Mouse (Mus musculus) cerebellum, adult 8-10 months (tissue): ENCODE data around the gene Zfp984.
"Not testable (repeated sequence)": the region's sequence is repeated elsewhere in the genome, so short reads cannot be mapped to it uniquely, and the experiment has no call there.

Source experiments
- DNase-seq: peaks from one replicate; pipeline ENCODE4 v3.0.0; 2022

Gene Zfp984

DNA sequence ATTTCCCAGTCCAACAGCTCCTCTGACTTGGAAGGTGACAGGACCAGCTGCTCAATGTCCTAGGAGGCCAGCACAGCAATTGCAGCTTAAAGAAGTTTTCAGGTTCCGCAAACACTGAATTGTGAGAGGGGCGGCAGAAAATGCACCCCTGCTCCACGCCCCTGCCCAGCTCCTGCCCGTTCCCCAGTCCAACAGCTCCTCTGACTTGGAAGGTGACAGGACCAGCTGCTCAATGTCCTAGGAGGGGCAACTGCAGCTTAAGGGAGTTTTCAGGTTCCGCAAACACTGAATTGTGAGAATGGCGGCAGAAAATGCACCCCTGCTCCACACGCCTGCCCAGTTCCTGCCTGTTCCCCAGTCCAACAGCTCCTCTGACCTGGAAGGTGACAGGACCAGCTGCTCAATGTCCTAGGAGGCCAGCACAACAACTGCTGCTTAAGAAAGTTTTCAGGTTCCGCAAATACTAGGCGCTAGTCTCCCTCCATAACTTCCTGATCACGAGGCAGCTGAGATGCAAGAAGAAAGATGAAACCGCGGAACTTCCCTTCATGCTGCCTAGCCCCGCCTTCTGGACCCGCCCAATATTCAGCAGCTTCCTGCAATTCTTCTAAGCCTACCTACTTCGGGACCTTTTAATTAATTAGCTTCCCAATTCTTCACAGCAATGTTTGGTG lies at the start of gene Zfp984:
TSS of gene Zfp984 (minus strand) at position 497 of the 674 bp plus-strand sequence.
- DNase-seq = not testable (repeated sequence)

DNA sequence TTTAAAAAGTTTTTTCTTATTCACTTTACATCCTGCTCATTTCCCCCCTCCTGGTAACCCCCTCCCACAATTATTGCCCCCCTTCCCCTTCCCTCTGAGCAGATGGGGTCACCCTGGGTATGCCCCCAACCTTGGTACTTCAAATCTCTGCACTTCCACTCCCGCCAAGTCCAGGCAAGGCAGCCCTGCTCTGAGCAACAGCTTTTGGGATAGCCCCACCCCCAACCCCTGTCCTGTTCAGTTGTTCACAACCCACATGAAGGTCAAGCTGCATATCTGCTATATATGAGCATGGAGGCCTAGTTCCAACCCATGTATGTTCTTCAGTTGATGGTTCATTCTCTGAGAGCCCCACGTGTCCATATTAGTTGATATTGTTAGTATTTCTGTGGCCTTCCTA lies 41.2 kb upstream of the Zfp984 start:
- DNase-seq = no peak

DNA sequence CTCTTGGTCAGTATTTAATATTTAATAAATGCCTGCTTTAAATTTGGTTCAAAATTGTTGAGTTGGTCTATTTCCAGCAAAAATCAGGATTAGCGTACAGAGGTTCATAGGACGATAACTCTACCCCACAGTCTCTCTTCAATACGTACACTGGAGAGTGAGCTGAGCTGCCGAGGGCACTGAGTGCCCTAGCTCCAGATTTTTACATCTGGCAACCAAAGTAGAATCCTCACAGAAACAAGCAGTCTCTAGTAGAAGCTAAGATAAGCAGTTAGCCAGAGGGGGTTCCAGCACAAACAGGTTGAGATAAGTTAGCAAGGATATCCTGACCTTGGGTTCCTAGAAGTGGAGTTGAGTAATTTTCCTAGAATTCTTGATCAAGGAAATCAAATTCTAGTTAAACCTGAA lies 39.0 kb upstream of the Zfp984 start:
- DNase-seq = no peak

DNA sequence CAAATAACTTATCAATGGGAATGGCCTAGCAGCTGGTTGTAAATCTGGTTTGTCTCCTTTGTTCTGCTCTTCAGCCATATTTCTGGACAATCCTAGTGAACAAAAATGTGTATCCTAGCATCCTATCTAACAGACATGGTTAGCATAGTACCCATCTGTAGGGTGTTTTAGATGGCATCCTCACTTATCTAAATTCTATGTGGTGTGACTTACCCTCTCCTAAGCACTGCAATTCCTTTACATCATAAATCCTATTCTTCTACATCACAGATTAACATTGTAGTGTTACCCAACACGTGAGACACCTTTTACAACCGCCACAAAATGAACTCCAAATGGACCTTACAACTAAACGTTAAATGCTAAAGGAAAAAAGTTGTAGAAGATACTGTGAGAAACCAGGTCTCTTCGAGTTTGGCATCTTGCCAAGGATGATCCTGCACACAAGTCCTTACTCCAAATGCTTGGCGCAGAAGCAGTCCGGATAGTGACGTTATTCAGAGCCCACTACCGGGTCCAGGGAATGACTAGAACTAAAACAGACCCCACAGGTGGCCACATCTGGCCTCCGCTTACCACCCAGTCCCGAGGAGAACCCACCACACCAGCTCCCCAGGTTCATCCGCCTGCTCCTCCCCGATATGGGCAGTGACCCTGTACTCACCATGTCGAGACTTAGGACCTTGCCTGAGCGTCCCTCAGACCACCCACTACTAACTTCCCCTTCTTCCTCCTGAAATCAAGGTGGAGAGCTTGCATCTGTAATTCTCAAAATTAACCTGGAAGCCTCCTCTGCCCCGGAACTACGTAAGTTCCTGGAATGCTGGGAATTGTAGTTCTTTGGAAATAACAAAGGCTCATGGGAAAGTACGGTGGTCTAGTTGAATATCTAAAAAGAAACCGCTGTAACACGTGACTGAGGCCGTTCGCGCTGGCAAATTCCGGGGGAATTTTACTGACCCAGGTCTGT lies 38.3 kb upstream of the Zfp984 start, which contains the start of gene Zfp933:
TSS of gene Zfp933 (minus strand) at position 753 of the 970 bp plus-strand sequence.
- peak; percentile 73 for DNase-seq

DNA sequence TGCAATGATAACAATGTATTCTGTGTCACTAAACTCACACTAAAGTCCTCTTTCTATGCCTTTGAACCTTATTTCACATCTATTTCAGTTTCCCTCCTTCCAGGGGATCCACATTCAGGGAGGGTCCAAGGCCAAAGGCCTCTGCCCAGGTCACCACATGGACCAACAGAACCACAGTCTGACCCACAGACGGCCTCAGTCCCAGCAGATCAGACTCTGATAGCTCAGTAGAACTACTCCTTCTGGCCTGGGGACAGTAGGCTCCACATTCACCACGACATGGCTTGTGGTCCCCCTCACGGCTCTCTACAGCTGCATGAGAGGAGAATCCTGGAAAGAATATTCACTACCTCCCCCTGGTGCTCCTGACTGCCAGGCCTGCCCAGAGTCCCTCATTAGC lies 33.3 kb upstream of the Zfp984 start:
- no peak for DNase-seq

DNA sequence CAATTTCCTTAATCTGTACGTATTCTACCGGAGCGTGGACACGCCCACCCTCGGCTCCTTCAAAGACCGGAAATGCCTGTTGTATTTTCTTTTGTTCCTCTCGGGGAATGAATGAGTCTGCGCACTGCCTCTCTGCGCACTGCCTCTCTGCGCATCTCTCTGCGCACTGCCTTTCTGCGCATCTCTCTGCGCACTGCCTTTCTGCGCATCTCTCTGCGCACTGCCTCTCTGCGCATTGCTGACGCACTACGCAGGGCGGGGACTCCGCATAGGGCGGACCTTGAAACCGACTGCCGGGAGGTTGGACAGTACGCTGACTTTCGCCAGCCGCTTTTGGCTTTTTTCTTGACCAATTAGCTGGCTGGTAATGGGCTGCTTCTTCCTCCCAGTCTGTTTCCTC lies 29.7 kb upstream of the Zfp984 start:
- DNase-seq = peak; percentile 25

DNA sequence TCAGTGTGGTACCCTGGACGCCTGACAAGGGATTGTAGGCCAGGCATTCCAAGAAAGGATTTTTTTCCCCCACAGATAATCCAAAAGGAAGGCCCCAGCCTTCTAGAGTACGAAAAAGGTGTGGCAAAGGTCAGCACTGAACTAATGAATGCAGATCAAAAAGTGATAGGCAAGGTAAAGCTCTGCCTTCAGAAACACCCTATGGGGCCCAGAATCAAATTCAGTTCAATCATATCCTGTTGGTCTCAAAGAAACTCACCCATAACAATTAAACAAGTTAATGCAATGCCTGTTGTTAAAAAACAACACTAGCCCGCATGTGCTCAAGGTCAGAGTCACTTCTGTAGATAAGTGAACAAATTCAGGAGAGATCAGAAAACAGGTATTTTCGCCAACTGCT lies 14.8 kb upstream of the Zfp984 start:
- no peak for DNase-seq

DNA sequence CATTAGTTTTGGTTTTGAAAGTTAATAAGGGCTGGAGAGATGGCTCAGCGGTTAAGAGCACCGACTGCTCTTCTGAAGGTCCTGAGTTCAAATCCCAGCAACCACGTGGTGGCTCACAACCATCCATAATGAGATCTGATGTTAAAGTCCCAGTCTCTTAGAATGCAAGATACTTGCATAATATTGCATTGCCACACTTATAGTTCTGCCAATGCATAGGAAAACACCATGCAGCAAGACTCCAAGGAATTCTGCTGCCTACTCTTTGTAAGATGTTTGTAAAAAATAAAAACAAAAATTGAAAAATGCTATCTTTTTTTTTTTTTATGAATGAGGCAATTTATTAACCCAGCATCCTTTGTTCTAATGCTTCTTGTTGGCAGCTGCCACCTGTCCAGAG lies 11.8 kb upstream of the Zfp984 start:
- not testable (repeated sequence) for DNase-seq

DNA sequence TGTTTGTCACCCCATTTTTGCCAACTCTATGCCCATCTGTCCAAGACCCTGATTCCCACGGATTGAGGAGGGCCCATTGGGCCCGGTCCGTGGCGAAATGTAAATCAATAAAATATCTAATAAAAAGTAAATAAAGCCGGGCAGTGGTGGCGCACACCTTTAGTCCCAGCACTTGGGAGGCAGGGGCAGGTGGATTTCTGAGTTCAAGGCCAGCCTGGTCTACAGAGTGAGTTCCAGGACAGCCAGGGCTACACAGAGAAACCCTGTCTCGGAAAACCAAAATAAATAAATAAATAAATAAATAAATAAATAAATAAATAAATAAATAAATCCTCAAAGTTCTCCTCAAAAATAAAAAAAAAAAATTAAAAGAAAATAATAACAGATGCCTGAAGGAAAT lies 10.1 kb upstream of the Zfp984 start:
- DNase-seq = not testable (repeated sequence)

DNA sequence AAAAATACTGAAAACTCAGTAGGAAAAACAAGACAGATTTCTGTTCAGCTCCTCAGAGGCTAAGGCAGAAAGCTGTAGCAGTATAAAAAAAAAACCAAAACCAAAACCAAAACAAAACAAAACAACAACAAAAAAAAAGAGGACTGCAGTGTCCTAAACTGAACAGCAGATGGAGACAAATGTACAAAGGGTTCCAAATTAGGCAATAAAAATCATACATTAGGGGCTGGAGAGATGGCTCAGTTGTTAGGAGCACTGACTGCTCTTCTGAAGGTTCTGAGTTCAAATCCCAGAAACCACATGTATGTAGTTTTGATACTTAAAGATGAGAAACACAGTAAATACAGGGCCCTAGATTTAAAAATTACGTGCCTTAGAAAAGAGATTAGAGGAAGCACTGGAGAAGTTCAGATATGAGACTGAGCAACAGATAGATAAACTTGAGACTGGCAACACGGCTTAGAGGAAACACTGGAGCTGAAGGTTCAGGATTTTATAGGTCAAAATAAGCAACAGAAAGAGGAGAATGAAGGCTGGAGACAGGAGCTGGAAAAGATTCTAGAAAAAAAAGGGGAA lies 5.1 kb upstream of the Zfp984 start:
- DNase-seq = no peak

DNA sequence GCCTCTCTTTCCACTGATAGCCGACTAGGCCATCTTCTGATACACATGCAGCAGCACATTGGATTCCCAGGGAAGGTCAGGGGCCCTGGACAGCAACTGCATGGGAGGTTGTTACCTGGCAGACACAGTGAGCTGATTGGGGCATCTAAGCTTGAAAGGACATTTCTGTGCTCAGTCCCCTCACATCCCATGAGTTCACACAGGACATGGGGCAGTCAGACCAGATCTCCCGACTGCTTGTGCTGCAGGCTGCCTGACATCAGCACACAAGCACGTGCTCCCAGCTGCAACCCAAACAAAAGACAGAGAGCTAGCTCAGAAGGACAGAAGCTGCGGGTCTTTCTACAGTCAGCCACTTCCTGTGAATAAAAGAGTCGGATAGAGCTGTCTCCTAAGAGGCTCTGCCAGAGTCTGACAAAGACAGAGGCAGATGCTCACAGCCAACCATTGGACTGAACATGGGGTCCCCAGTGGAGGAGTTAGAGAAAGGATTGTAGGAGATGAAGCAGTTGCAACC lies 3.7 kb upstream of the Zfp984 start:
- no peak for DNase-seq

DNA sequence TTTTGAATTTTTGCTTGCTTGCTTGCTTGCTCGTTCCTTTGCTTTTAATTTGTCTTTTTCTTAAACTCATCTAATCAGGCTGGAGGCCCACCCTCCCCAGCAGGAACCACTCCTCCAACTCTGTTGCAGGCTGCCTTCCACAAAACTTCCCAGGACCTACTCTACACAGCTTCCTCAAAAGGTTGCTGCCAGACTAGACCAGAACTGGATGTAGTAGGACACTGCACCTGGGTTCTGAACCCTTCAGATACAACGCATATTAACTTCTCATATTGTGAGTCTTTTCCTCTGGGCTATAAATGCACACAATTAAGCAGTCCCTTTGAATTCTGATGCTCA lies 347 bp upstream of the Zfp984 start:
- not testable (repeated sequence) for DNase-seq

DNA sequence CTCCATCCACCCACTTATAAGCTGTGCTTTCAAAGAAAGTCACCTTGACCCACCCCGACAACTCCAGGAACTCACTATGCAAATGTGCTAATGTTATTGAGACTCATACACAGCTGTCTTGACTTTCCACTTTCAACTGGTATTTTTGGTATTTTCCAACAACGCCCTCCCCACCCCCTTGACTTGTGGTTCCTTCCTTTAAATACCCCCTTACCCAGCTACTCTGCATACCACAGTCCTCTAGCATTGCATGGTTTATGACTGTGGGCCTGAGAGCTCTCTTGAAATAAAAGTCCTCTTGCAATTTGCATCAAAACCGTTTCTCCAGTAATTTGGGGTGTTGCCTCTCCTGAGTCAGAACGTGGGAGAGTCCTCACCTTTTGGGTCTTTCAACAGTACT lies 1.1 kb downstream of the Zfp984 start:
- not testable (repeated sequence) for DNase-seq

DNA sequence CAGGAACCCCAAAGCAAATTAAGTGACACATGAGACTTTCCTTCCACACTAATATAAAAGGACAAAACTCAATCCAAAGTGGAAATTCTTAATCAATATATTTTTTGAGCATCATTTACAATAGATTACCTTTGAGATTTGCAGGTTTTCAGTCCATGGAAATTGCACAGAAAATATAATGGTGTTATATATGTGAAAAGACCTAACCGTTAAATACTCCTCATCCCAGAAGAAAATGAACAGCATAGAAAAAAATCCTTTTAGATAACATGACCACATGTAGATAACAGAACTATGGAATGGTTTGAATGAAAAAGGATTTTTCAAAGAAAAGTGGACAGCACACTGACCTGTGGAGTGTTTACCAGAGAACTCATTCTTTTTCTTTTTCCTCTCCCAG lies 14.3 kb downstream of the Zfp984 start:
- DNase-seq = not testable (repeated sequence)

DNA sequence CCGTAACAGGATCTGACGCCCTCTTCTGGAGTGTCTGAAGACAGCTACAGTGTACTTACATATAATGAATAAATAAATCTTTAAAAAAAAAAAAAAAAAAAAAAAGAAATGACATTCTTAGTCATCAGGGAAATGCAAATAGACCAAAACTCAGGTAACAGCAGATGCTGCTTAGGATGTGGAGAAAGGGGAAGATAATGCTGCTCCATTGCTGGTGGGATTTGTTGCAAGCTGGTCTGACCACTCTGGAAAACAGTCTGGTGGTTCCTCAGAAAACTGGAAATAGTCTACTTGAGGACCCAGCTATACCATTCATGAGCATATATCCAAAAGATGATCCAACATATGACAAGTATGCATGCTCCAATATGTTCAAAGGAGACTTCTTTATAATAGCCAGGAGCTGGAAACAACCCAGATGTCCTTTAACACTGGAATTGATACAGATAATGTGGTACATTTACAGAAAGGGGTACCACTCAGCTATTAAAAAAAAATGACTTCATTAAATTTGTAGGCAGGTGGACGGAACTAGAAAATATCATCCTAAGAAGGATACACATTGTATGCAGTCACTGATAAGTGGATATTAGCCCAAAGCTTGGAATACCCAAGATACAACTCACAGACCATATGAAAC lies 15.4 kb downstream of the Zfp984 start:
- not testable (repeated sequence) for DNase-seq

DNA sequence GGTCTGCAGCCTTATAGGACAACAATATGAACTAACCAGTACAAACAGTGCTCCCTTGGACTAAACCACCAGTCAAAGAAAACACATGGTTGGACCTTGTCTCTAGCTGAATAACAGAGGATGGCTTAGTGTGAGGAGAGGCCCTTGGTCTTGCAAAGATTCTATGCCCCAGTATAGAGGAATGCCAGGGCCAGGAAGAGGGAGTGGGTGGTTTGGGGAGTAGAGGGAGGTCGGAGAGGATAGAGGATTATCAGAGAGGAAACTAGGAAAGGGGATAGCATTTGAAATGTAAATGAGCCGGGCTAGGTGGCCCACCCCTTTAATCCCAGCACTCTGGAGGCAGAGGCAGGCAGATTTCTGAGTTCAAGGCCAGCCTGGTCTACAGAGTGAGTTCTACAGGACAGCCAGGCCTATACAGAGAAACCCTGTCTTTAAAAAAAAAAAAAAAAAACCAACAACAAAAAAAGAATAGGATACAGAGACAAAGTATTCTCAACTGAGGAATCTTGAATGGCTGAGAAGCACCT lies 16.1 kb downstream of the Zfp984 start:
- not testable (repeated sequence) for DNase-seq

DNA sequence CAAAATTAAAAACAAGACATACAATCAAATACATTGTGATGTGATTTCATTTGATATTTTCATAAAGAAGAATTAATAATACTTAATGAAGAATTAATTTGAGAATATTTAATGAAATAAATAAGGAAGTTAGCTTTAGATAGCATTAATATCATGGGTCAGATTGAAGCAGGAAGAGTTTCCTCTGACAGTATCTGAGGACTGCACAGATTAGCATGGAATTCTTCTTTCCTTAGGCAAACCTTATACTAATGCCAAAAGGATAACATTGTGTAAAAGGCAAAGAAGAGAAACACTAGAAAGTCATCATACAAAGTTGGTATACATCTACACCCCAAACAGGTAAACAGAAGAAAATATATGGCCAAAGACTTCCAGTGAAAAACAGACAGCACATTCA lies 17.9 kb downstream of the Zfp984 start:
- DNase-seq = not testable (repeated sequence)

DNA sequence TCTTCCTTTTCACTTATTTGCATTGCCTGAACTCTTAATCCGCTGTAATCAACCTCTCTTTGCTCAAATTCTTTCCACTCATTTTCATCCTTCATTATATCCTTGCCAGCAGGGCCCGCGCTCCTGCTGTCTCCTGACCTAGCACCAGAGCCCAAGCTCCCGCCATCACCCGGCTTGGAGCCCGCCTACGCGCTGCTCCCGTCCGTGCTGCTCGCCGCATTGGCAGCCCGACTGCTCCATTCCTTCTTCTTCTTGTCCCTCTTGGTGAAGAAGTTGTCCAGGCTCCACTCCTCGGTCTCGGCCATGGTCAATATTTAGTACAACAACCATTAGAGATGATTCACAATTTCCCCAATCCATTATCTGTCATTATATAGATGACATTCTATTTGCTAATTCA lies 63.3 kb downstream of the Zfp984 start:
- DNase-seq = not testable (repeated sequence)

DNA sequence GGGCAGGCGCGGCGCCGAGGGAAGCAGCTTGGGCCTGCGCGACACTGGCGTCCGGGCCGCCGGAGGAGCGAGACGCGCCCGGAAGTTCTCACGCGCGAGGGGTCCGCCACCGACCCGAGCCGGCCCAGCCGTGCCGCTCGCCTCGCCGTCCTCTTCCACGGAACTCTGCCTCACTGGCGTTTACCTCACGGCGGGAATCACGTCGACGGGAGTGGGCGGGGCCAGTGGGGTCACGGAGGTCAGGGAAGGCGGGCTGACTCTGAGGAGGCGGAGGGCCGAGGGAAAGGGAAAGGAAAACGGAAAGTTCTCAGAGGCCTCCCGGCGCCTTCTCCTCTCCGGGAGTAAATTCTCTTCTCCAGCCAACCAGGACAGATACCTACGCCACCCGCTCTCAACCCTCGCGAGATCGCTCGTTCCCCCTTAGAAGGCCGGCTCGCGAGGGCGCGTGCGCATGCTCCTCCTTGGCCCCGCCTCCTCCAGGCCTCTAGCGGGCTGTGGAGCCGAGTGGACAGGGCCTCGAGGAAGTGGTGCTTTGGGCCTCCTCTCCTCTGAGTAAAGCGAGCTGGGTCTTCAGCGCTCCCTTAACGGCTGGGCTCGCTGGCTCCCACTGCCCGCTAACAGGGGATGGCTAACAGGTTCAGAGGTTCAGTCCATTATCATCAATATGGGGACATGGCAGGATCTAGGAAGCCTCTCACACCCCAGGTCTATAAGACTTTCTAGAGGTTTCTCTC lies 70.8 kb downstream of the Zfp984 start:
- DNase-seq = not testable (repeated sequence)
